Mouse (Mus musculus): ENCODE measurements around the gene Sept14. TPM values are rescaled to one million over a fixed set of nuclear protein-coding genes. Genes with fewer than 3 reads are reported as not detected.
A peak's percentile ranks its signal among the peaks of the same experiment; 100 is the strongest.

Sept14 gene
- total and polyA plus RNA-seq, 3 experiments: not detected

DNA sequence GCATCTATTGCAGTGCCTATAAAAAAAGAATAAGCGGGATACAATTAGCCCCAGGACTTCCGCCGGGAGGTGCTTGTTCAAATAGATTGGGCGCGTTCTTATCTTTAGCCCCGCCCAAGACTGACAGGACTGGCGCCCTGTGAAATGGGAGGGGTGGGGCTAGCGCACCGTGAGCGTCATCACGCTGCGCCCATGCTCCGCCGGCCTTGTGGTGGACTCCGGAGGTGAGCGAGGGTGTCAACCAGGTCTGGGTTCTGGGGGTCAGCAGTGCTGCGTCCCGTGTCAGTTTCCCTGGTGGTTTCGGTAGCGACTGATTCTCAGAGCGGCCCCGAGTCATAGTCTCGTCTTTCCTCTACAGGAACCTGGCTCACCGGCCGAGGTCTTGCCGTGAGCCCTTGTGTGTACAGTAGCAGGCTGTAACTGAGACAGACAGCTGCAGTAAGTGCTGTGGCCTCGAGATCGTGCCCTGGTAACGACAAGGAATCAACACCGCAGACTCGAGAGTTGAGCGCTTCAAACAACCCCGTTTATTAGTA, 7.1 kb upstream of the Sept14 start, which contains the start of gene Mrps17:
Gene Mrps17, plus strand, starts transcription at position 172 of the 536 bp plus-strand sequence.
- peak within 1 kb of the TSS; percentile 25 for H3K27ac ChIP-seq (ENCODE audit: control insufficient read depth, low read depth, low read length)
- TF ChIP-seq MAZ (IDR thresholded peaks at IDR 0.05; ENCODE audit: low read depth, low read length) (no peak), KAT2A (conservative IDR thresholded peaks at IDR 0.05; ENCODE audit: low read depth, low read length) (no peak; the same call in 1 of the 2 replicates), UBTF (IDR thresholded peaks at IDR 0.05; ENCODE audit: borderline replicate concordance, insufficient read depth, low read depth, low read length) (no peak), TAL1 (IDR thresholded peaks at IDR 0.05; ENCODE audit: low read length) (no peak), MYB (IDR thresholded peaks at IDR 0.05; ENCODE audit: low read depth, low read length) (no peak), MYC (IDR thresholded peaks at IDR 0.05; ENCODE audit: low read depth, low read length) (peak; percentile 88), ELF1 (IDR thresholded peaks at IDR 0.05; ENCODE audit: low read depth, low read length) (peak; percentile 57), GABPA (IDR thresholded peaks at IDR 0.05; ENCODE audit: low read depth, low read length) (no peak), NRF1 (IDR thresholded peaks at IDR 0.05; ENCODE audit: insufficient read depth, low read depth, low read length, poor library complexity, severe bottlenecking) (no peak), USF1 (IDR thresholded peaks at IDR 0.05; ENCODE audit: low read depth, low read length) (0 out of 2 replicates have a peak, but pooled peaks have one; percentile 16), ZKSCAN1 (IDR thresholded peaks at IDR 0.05; ENCODE audit: low read depth, low read length) (no peak), MEF2A (IDR thresholded peaks at IDR 0.05; ENCODE audit: extremely low read depth, insufficient replicate concordance, low read depth, low read length, poor library complexity, severe bottlenecking) (no peak), EP300 (IDR thresholded peaks at IDR 0.05; ENCODE audit: low read depth in 1 of 2, low read length in 2 of 2) (0 out of 4 replicates have a peak, but pooled peaks of 1 of the 2 experiments have one; percentile 22), RAD21 (IDR thresholded peaks at IDR 0.05; ENCODE audit: low read depth, low read length) (no peak), POLR2A (IDR thresholded peaks at IDR 0.05; ENCODE audit: control insufficient read depth in 1 of 2, insufficient read depth in 1 of 2, low read depth in 1 of 2, low read length in 2 of 2, poor library complexity in 1 of 2) (peak; percentile 84 to 96), JUND (IDR thresholded peaks at IDR 0.05; ENCODE audit: low read depth, low read length) (no peak), NELFE (IDR thresholded peaks at IDR 0.05; ENCODE audit: low read depth, low read length) (peak; percentile 93), RCOR1 (IDR thresholded peaks at IDR 0.05; ENCODE audit: low read depth, low read length) (no peak), ZMIZ1 (IDR thresholded peaks at IDR 0.05; ENCODE audit: low read depth, low read length) (peak; percentile 82; the same call in 1 of the 2 replicates), TCF12 (IDR thresholded peaks at IDR 0.05; ENCODE audit: low read depth, low read length) (no peak; the same call in 1 of the 2 replicates), TBP (IDR thresholded peaks at IDR 0.05; ENCODE audit: low read depth, low read length) (peak; percentile 83), USF2 (IDR thresholded peaks at IDR 0.05; ENCODE audit: borderline replicate concordance in 1 of 2, insufficient read depth in 1 of 2, low read depth in 1 of 2, low read length in 2 of 2) (no peak), POLR2AphosphoS5 (IDR thresholded peaks at IDR 0.05; ENCODE audit: borderline replicate concordance, low read depth, low read length) (no peak), SIN3A (IDR thresholded peaks at IDR 0.05; ENCODE audit: low read length) (peak; percentile 96), E2F4 (IDR thresholded peaks at IDR 0.05; ENCODE audit: borderline replicate concordance, low read depth, low read length) (no peak), BHLHE40 (IDR thresholded peaks at IDR 0.05; ENCODE audit: borderline replicate concordance, low read depth, low read length) (no peak), CHD2 (IDR thresholded peaks at IDR 0.05; ENCODE audit: low read length) (peak; percentile 33; the same call in 1 of the 2 replicates), HCFC1 (IDR thresholded peaks at IDR 0.05; ENCODE audit: low read depth, low read length) (peak; percentile 91), CTCF (IDR thresholded peaks at IDR 0.05 in 2 of 3, conservative IDR thresholded peaks at IDR 0.05 in 1 of 3; ENCODE audit: control insufficient read depth in 1 of 3, insufficient read depth in 1 of 3, low read depth in 2 of 3, low read length in 3 of 3, poor library complexity in 1 of 3, severe bottlenecking in 1 of 3) (no peak), MXI1 (IDR thresholded peaks at IDR 0.05; ENCODE audit: low read depth, low read length) (peak; percentile 98), ZC3H11A (IDR thresholded peaks at IDR 0.05; ENCODE audit: low read depth, low read length) (no peak; the same call in 1 of the 2 replicates), ZNF384 (IDR thresholded peaks at IDR 0.05; ENCODE audit: low read depth, low read length) (peak; percentile 74; the same call in 1 of the 2 replicates), MAFK (IDR thresholded peaks at IDR 0.05; ENCODE audit: borderline replicate concordance, low read depth, low read length) (no peak), POLR2AphosphoS2 (IDR thresholded peaks at IDR 0.05; ENCODE audit: low read length) (peak; percentile 93), ETS1 (IDR thresholded peaks at IDR 0.05; ENCODE audit: low read depth, low read length) (0 out of 2 replicates have a peak, but pooled peaks have one; percentile 42), MAX (IDR thresholded peaks at IDR 0.05; ENCODE audit: low read length) (peak; percentile 90)

More for the DNA sequence above, 7.1 kb upstream of the Sept14 start, which contains the start of gene Mrps17:
- Histone ChIP-seq H3K36me3 (ENCODE audit: control insufficient read depth in 1 of 2, insufficient read depth in 2 of 2, low read length in 2 of 2) (peaks cover 0 to 10% of the 10 kb centered on the region in 2 experiments; a peak in 3 of 4 replicates), H3K9me3 (replicated peaks; ENCODE audit: insufficient read depth, low read length) (no peaks in the 10 kb centered on the region), H3K4me3 (ENCODE audit: control insufficient read depth in 1 of 2, insufficient read depth in 1 of 2, low read depth in 2 of 2, low read length in 2 of 2) (peak within 1 kb of the TSS; percentile 79 to 80), H3K4me1 (ENCODE audit: control insufficient read depth in 1 of 2, insufficient read depth in 2 of 2, low read length in 2 of 2) (no peaks in the 10 kb centered on the region; a peak in 1 of 4 replicates), H3K9ac (ENCODE audit: control insufficient read depth, low read depth, low read length, poor library complexity, severe bottlenecking) (peak within 1 kb of the TSS; percentile 86), H3K27me3 (ENCODE audit: control insufficient read depth in 1 of 2, insufficient read depth in 2 of 2, low read length in 2 of 2) (peaks cover 0 to 1% of the 10 kb centered on the region in 2 experiments; a peak in 3 of 4 replicates), H3K79me2 (ENCODE audit: control insufficient read depth, insufficient read depth, low read length, poor library complexity) (peaks cover 10% of the 10 kb centered on the region)
- peak; percentile 98 for DNase-seq (ENCODE audit: low read depth, low spot score)
